Mouse (Mus musculus) forebrain, embryonic 16.5 days (tissue): ENCODE measurements around the gene Slc4a4. TPM values are rescaled to one million over a fixed set of nuclear protein-coding genes. Genes with fewer than 3 reads are reported as not detected.

Experiments
- ATAC-seq: fragments of 200-750 bp; cut with Nextera tagmentation; 2 replicates; pipeline ENCODE4 v1.8.0; 2017; ENCODE audit warnings: mild to moderate bottlenecking, moderate library complexity
- H3K27ac ChIP-seq: fragments of 300-500 bp; sonication (generic); 2 replicates; pipeline ENCODE4 v1.5.1; 2014; ENCODE audit warnings: low read length, control low read depth
- H3K27me3 ChIP-seq: fragments of 300-500 bp; sonication (generic); replicated peaks from 2 replicates; pipeline ENCODE4 v1.6.1; 2014; ENCODE audit warnings: low read length; ENCODE audit not compliant: control insufficient read depth, insufficient read depth
- H3K36me3 ChIP-seq: fragments of 300-500 bp; sonication (generic); 2 replicates; pipeline ENCODE4 v1.6.1; 2014; ENCODE audit not compliant: control insufficient read depth, insufficient read depth
- H3K4me1 ChIP-seq: fragments of 300-500 bp; sonication (generic); replicated peaks from 2 replicates; pipeline ENCODE4 v1.6.1; 2014; ENCODE audit warnings: low read length; ENCODE audit not compliant: control insufficient read depth, insufficient read depth
- H3K4me2 ChIP-seq: fragments of 300-500 bp; sonication (generic); 2 replicates; pipeline ENCODE4 v1.6.1; 2014; ENCODE audit warnings: mild to moderate bottlenecking, low read length, control low read depth
- H3K4me3 ChIP-seq: fragments of 300-500 bp; sonication (generic); replicated peaks from 2 replicates; pipeline ENCODE4 v1.5.1; 2014; ENCODE audit warnings: mild to moderate bottlenecking, low read length, control low read depth
- H3K9ac ChIP-seq: fragments of 300-500 bp; sonication (generic); replicated peaks from 2 replicates; pipeline ENCODE4 v1.6.1; 2014; ENCODE audit warnings: low read depth, low read length, control low read depth
- H3K9me3 ChIP-seq: fragments of 300-500 bp; sonication (generic); 2 replicates; pipeline ENCODE4 v1.6.1; 2016; ENCODE audit warnings: low read length; ENCODE audit not compliant: control insufficient read depth
- WGBS: fragments of 180-500 bp; shearing (Covaris S2); extraction: QIAGEN DNeasy Blood & Tissue Kit; methylation state at CpG from one replicate; pipeline ENCODE4 v1.1.7; 2014; 5-methylcytosine and 5-hydroxymethylcytosine counted together
- polyA plus RNA-seq: library from polyadenylated mRNA; unstranded; fragments of >200 nt; fragmentation: Nextera tagmentation; extraction: Ambion mirVana; gene quantifications from 2 replicates; pipeline ENCODE4 v1.2.1, GENCODE M21; 2015

The Slc4a4 gene
- polyA plus RNA-seq, 1 experiment from 2014 or later: 3.8 TPM

GRCm38 (mm10) chr5:88928201-88928916 is 41.7 kb downstream of the Slc4a4 start:
- Histone ChIP-seq H3K27me3 (no peaks in the 10 kb centered on the region), H3K27ac (no peak overlapping the region; the same call in 1 of the 2 replicates), H3K9me3 (no peaks in the 10 kb centered on the region), H3K4me2 (no peak overlapping the region), H3K4me1 (peaks cover 21% of the 10 kb centered on the region), H3K36me3 (no peaks in the 10 kb centered on the region), H3K4me3 (no peak overlapping the region), H3K9ac (no peak overlapping the region)
- 0 out of 2 replicates have a peak, but pooled peaks have one; percentile 24 for ATAC-seq
- WGBS: 47% methylated on average over 13 of the region's 13 CpGs

GRCm38 (mm10) chr5:88929392-88930094 is 42.9 kb downstream of the Slc4a4 start:
- peak overlapping the region; percentile 48 for H3K27ac ChIP-seq
- peaks cover 28% of the 10 kb centered on the region for H3K4me1 ChIP-seq
- 10% methylated on average over 18 of the region's 18 CpGs for WGBS
- H3K9me3 ChIP-seq: no peaks in the 10 kb centered on the region
- H3K4me2 ChIP-seq: peak overlapping the region; percentile 49
- no peaks in the 10 kb centered on the region for H3K27me3 ChIP-seq
- H3K9ac ChIP-seq: 0 out of 2 replicates have a peak overlapping the region, but pooled peaks have one; percentile 1
- peak; percentile 93 for ATAC-seq
- H3K4me3 ChIP-seq: peak overlapping the region; percentile 26; the same call in 1 of the 2 replicates
- H3K36me3 ChIP-seq: no peaks in the 10 kb centered on the region

GRCm38 (mm10) chr5:88930129-88930528 is 43.5 kb downstream of the Slc4a4 start:
- 56% methylated on average over 5 of the region's 5 CpGs for WGBS
- no peak overlapping the region for H3K9ac ChIP-seq
- H3K4me2 ChIP-seq: peak overlapping the region; percentile 49

GRCm38 (mm10) chr5:88930611-88931010 is 44.0 kb downstream of the Slc4a4 start:
- WGBS: 58% methylated on average over 11 of the region's 11 CpGs
- no peak overlapping the region for H3K4me3 ChIP-seq
- no peaks in the 10 kb centered on the region for H3K27me3 ChIP-seq
- H3K27ac ChIP-seq: no peak overlapping the region
- no peaks in the 10 kb centered on the region for H3K9me3 ChIP-seq
- ATAC-seq: no peak
- no peaks in the 10 kb centered on the region for H3K36me3 ChIP-seq
- H3K9ac ChIP-seq: no peak overlapping the region
- H3K4me2 ChIP-seq: no peak overlapping the region
- H3K4me1 ChIP-seq: peaks cover 28% of the 10 kb centered on the region

More at GRCm38 (mm10) chr5:88930129-88930528, 43.5 kb downstream of the Slc4a4 start:
- Histone ChIP-seq H3K27me3 (no peaks in the 10 kb centered on the region), H3K4me1 (peaks cover 28% of the 10 kb centered on the region), H3K4me3 (no peak overlapping the region; the same call in 1 of the 2 replicates), H3K36me3 (no peaks in the 10 kb centered on the region), H3K27ac (peak overlapping the region; percentile 48), H3K9me3 (no peaks in the 10 kb centered on the region)
- ATAC-seq: peak; percentile 37

GRCm38 (mm10) chr5:88931176-88931575 is 44.6 kb downstream of the Slc4a4 start:
- Histone ChIP-seq H3K4me1 (peaks cover 28% of the 10 kb centered on the region), H3K27me3 (no peaks in the 10 kb centered on the region), H3K36me3 (no peaks in the 10 kb centered on the region), H3K27ac (no peak overlapping the region), H3K9ac (no peak overlapping the region), H3K9me3 (no peaks in the 10 kb centered on the region), H3K4me2 (no peak overlapping the region), H3K4me3 (no peak overlapping the region)
- no peak for ATAC-seq
- WGBS: 94% methylated on average over 9 of the region's 9 CpGs

GRCm38 (mm10) chr5:88933454-88933853 is 46.8 kb downstream of the Slc4a4 start:
- Histone ChIP-seq H3K4me2 (peak overlapping the region; percentile 10), H3K9me3 (no peaks in the 10 kb centered on the region), H3K9ac (no peak overlapping the region), H3K36me3 (no peaks in the 10 kb centered on the region), H3K4me3 (no peak overlapping the region), H3K27me3 (no peaks in the 10 kb centered on the region), H3K27ac (no peak overlapping the region), H3K4me1 (peaks cover 28% of the 10 kb centered on the region)
- ATAC-seq: no peak
- 38% methylated on average over 7 of the region's 7 CpGs for WGBS

GRCm38 (mm10) chr5:88933946-88934345 is 47.3 kb downstream of the Slc4a4 start:
- Histone ChIP-seq H3K4me1 (peaks cover 26% of the 10 kb centered on the region), H3K4me3 (no peak overlapping the region), H3K4me2 (peak overlapping the region; percentile 10), H3K9me3 (no peaks in the 10 kb centered on the region), H3K9ac (no peak overlapping the region), H3K27me3 (no peaks in the 10 kb centered on the region), H3K27ac (no peak overlapping the region), H3K36me3 (no peaks in the 10 kb centered on the region)
- ATAC-seq: peak; percentile 35
- 59% methylated on average over 14 of the region's 14 CpGs for WGBS

GRCm38 (mm10) chr5:88938208-88938607 is 51.6 kb downstream of the Slc4a4 start:
- no peak for ATAC-seq
- no peaks in the 10 kb centered on the region for H3K9me3 ChIP-seq
- no peak overlapping the region for H3K9ac ChIP-seq
- H3K4me2 ChIP-seq: no peak overlapping the region
- H3K36me3 ChIP-seq: no peaks in the 10 kb centered on the region
- no peak overlapping the region for H3K27ac ChIP-seq
- WGBS: 97% methylated on average over 1 of the region's 1 CpGs
- H3K4me1 ChIP-seq: peaks cover 7% of the 10 kb centered on the region
- no peak overlapping the region for H3K4me3 ChIP-seq
- H3K27me3 ChIP-seq: no peaks in the 10 kb centered on the region

- H3K27ac ChIP-seq: no peak overlapping the region
- ATAC-seq: no peak
- no peak overlapping the region for H3K9ac ChIP-seq
- H3K4me3 ChIP-seq: no peak overlapping the region
- no peaks in the 10 kb centered on the region for H3K4me1 ChIP-seq
- 83% methylated on average over 6 of the region's 6 CpGs for WGBS
- no peaks in the 10 kb centered on the region for H3K27me3 ChIP-seq
- no peaks in the 10 kb centered on the region for H3K9me3 ChIP-seq
- no peaks in the 10 kb centered on the region for H3K36me3 ChIP-seq
- H3K4me2 ChIP-seq: no peak overlapping the region
These were observed 52.5 kb downstream of the Slc4a4 start for GRCm38 (mm10) chr5:88939151-88939550.
